Mouse (Mus musculus) hindbrain, embryonic 11.5 days (tissue): ENCODE measurements around the gene Csnk1g2. TPM values are rescaled to one million over a fixed set of nuclear protein-coding genes. Genes with fewer than 3 reads are reported as not detected.

Experiments
- ATAC-seq: fragments of 200-750 bp; cut with Nextera tagmentation; 2 replicates; pipeline ENCODE4 v1.8.0; 2017; ENCODE audit warnings: mild to moderate bottlenecking, moderate TSS enrichment, moderate library complexity; ENCODE audit not compliant: low FRiP score
- DNase-seq: peaks from one replicate; pipeline ENCODE4 v3.0.0-alpha.2; 2015; ENCODE audit warnings: low spot score
- H3K27ac ChIP-seq: fragments of 300-500 bp; sonication (generic); 2 replicates; pipeline ENCODE4 v1.5.1; 2014; ENCODE audit warnings: mild to moderate bottlenecking, low read depth, low read length
- H3K27me3 ChIP-seq: fragments of 300-500 bp; sonication (generic); 2 replicates; pipeline ENCODE4 v1.6.1; 2014; ENCODE audit warnings: mild to moderate bottlenecking, low read length, moderate library complexity, mixed read lengths; ENCODE audit not compliant: control insufficient read depth, insufficient read depth
- H3K36me3 ChIP-seq: fragments of 300-500 bp; sonication (generic); 2 replicates; pipeline ENCODE4 v1.6.1; 2014; ENCODE audit warnings: mild to moderate bottlenecking, low read length, moderate library complexity, mixed read lengths; ENCODE audit not compliant: control insufficient read depth, insufficient read depth
- H3K4me1 ChIP-seq: fragments of 300-500 bp; sonication (generic); replicated peaks from 2 replicates; pipeline ENCODE4 v1.6.1; 2014; ENCODE audit warnings: low read length, mixed read lengths; ENCODE audit not compliant: control insufficient read depth, insufficient read depth
- H3K4me2 ChIP-seq: fragments of 300-500 bp; sonication (generic); replicated peaks from 2 replicates; pipeline ENCODE4 v1.6.1; 2014; ENCODE audit warnings: mild to moderate bottlenecking, low read depth, low read length
- H3K4me3 ChIP-seq: fragments of 300-500 bp; sonication (generic); 2 replicates; pipeline ENCODE4 v1.5.1; 2014; ENCODE audit warnings: low read depth, low read length
- H3K9ac ChIP-seq: fragments of 300-500 bp; sonication (generic); 2 replicates; pipeline ENCODE4 v1.6.1; 2014; ENCODE audit warnings: low read depth, low read length
- H3K9me3 ChIP-seq: fragments of 300-500 bp; sonication (generic); 2 replicates; pipeline ENCODE4 v1.6.1; 2016; ENCODE audit warnings: low read length; ENCODE audit not compliant: control insufficient read depth
- WGBS: fragments of 180-500 bp; shearing (Covaris S2); extraction: QIAGEN DNeasy Blood & Tissue Kit; methylation state at CpG from one replicate; pipeline ENCODE4 v1.1.7; 2014; 5-methylcytosine and 5-hydroxymethylcytosine counted together
- polyA plus RNA-seq: library from polyadenylated mRNA; unstranded; fragments of >200 nt; fragmentation: Nextera tagmentation; extraction: Ambion mirVana; gene quantifications from 2 replicates; pipeline ENCODE4 v1.2.1, GENCODE M21; 2014

Gene Csnk1g2
- polyA plus RNA-seq, 1 experiment from 2014 or later: 71.1 TPM

DNA sequence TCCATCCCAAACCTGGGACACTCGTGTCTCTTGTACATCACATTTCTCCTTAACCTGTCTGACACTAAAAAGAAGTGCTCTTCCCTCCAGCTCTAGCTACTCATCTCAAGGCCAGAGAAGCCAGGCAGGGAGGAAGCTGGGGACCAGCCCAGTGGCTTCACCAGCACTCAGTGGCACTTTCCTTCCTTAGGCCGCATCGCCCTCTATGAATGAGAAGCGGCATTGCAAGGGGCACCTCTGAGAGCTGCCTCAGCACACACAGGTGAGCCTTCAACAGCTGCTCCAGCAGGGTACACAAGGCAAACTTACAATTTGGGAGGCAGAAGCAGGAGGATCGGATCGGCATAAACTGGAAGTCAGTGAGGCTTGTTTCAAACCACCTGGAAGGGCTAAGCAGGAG lies 61.6 kb downstream of the Csnk1g2 start:
- Histone ChIP-seq H3K9ac (no peak overlapping the region), H3K4me2 (no peak overlapping the region), H3K36me3 (peaks cover 5% of the 10 kb centered on the region), H3K27ac (no peak overlapping the region), H3K4me1 (no peaks in the 10 kb centered on the region), H3K27me3 (no peaks in the 10 kb centered on the region), H3K9me3 (no peaks in the 10 kb centered on the region), H3K4me3 (no peak overlapping the region)
- ATAC-seq: no peak
- peak; percentile 56 for DNase-seq
- 61% methylated on average over 6 of the region's 6 CpGs for WGBS

DNA sequence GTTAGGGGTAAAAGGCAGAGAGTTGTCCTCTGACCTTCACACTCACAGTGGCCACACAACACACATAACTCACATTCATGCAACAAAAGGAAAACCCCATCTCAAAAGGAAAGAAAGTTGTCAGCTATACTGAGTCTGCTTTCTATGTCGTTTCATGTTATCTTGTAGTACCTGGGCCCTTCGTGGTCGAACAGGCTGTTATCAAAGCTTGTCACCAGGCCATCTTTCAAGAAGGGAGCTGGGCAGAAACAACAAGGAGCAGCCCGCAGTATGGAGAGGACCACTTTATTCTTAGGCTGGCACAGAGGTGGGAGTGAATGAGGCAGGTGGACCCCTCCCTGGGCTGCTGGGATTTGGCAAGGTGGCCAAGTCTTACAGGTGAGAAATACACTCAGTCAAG lies 62.3 kb downstream of the Csnk1g2 start:
- Histone ChIP-seq H3K4me1 (no peaks in the 10 kb centered on the region), H3K4me2 (no peak overlapping the region), H3K36me3 (peaks cover 8% of the 10 kb centered on the region), H3K9me3 (no peaks in the 10 kb centered on the region), H3K27me3 (no peaks in the 10 kb centered on the region), H3K9ac (no peak overlapping the region), H3K4me3 (no peak overlapping the region), H3K27ac (no peak overlapping the region)
- no peak for DNase-seq
- WGBS: 92% methylated on average over 4 of the region's 4 CpGs
- ATAC-seq: no peak

DNA sequence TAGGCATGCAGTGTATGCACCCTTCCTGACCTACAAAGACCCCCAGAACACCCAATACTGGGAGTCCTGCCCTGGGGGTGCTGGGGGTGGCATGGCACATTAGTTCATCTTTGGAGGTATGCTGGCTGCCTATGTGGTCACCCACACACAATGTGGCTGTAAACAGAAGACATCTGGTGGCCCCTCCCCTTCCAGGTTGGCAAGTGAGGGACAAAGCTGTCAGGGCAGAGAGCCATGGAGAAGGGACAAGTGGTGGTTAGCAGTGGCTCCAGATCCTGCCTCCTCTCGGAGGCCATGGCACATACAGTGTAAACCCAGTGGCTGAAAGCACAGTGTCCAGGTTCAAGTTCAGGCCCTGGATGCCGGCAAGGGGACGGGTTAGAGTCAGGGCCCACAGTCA lies 64.0 kb downstream of the Csnk1g2 start:
- Histone ChIP-seq H3K4me3 (no peak overlapping the region), H3K4me2 (no peak overlapping the region), H3K36me3 (peaks cover 8% of the 10 kb centered on the region), H3K27me3 (no peaks in the 10 kb centered on the region), H3K9ac (no peak overlapping the region), H3K9me3 (no peaks in the 10 kb centered on the region), H3K27ac (no peak overlapping the region), H3K4me1 (no peaks in the 10 kb centered on the region)
- ATAC-seq (no peak), DNase-seq (no peak)
- WGBS: 94% methylated on average over 3 of the region's 3 CpGs

DNA sequence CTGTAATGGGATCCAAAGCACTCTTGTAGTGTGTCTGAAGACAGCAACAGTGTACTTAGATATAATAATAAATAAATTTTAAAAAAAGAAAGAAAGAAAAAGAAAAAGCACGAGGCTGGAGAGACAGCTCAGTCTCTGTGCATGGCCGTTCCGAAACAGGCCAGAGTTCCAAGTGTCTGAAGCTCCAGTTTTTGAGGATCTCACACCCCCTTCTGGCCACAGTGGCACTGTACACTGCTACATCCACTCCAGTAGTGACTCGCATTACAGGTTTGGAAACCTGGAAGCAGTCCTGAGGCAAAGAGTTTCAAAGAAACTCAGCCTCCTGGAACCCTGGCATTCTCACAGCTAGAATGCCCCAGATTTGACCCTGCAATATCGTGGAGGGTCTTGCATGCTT lies 65.2 kb downstream of the Csnk1g2 start:
- H3K27ac ChIP-seq: no peak overlapping the region
- no peak for ATAC-seq
- H3K36me3 ChIP-seq: peaks cover 8% of the 10 kb centered on the region
- H3K9me3 ChIP-seq: no peaks in the 10 kb centered on the region
- no peaks in the 10 kb centered on the region for H3K4me1 ChIP-seq
- no peaks in the 10 kb centered on the region for H3K27me3 ChIP-seq
- H3K4me3 ChIP-seq: no peak overlapping the region
- WGBS: 58% methylated on average over 5 of the region's 5 CpGs
- no peak overlapping the region for H3K9ac ChIP-seq
- peak; percentile 67 for DNase-seq
- no peak overlapping the region for H3K4me2 ChIP-seq

Other genes with a start within 250 kb of the Csnk1g2 start
- gene Mex3d, start 235.2 kb upstream of the Csnk1g2 start, polyA plus RNA-seq: 13.4 and 14.7 TPM in 2 replicates
- gene Mbd3, start 223.3 kb upstream of the Csnk1g2 start, polyA plus RNA-seq: 227 and 240 TPM in 2 replicates
- 466 and 480 TPM in 2 replicates for gene Uqcr11, start 216.0 kb upstream of the Csnk1g2 start, polyA plus RNA-seq
- 110 and 130 TPM in 2 replicates for gene Tcf3, start 189.2 kb upstream of the Csnk1g2 start, polyA plus RNA-seq
- gene Onecut3, start 128.0 kb upstream of the Csnk1g2 start, polyA plus RNA-seq: 2.1 and 3.5 TPM in 2 replicates
- 0.86 and 0.95 TPM in 2 replicates for gene Atp8b3, start 83.7 kb upstream of the Csnk1g2 start, polyA plus RNA-seq
- 21.6 and 22.5 TPM in 2 replicates for gene Rexo1, start 61.3 kb upstream of the Csnk1g2 start, polyA plus RNA-seq
- 3.9 and 4.2 TPM in 2 replicates for gene Klf16, start 45.5 kb upstream of the Csnk1g2 start, polyA plus RNA-seq
- 98.8 and 108 TPM in 2 replicates for gene Abhd17a, start 32.5 kb upstream of the Csnk1g2 start, polyA plus RNA-seq
- 64.1 and 68.7 TPM in 2 replicates for gene Scamp4, start 20.0 kb upstream of the Csnk1g2 start, polyA plus RNA-seq
- gene Adat3, start 20.0 kb upstream of the Csnk1g2 start, polyA plus RNA-seq: 5.8 and 7.4 TPM in 2 replicates
- gene Gm49322, start 16.8 kb upstream of the Csnk1g2 start, polyA plus RNA-seq: 1.5 and 1.7 TPM in 2 replicates
- gene Btbd2, start 34.2 kb downstream of the Csnk1g2 start, polyA plus RNA-seq: 36.2 and 47.2 TPM in 2 replicates
- 47.0 and 48.4 TPM in 2 replicates for gene Mknk2, start 55.3 kb downstream of the Csnk1g2 start, polyA plus RNA-seq
- 54.4 and 55.6 TPM in 2 replicates for gene Mob3a, start 79.1 kb downstream of the Csnk1g2 start, polyA plus RNA-seq
- 10.3 and 11.4 TPM in 2 replicates for gene Izumo4, start 79.3 kb downstream of the Csnk1g2 start, polyA plus RNA-seq
- gene Ap3d1, start 119.4 kb downstream of the Csnk1g2 start, polyA plus RNA-seq: 68.5 and 85.1 TPM in 2 replicates
- 18.3 and 25.1 TPM in 2 replicates for gene Dot1l, start 132.4 kb downstream of the Csnk1g2 start, polyA plus RNA-seq
- gene Sf3a2, start 175.4 kb downstream of the Csnk1g2 start, polyA plus RNA-seq: 83.4 and 84.4 TPM in 2 replicates
- gene Plekhj1, start 175.8 kb downstream of the Csnk1g2 start, polyA plus RNA-seq: 142 and 150 TPM in 2 replicates
- not detected in 2 replicates for gene Amh, start 182.4 kb downstream of the Csnk1g2 start, polyA plus RNA-seq
- 0.36 and 0.61 TPM in 2 replicates for gene Jsrp1, start 190.7 kb downstream of the Csnk1g2 start, polyA plus RNA-seq
- 1,755 and 1,772 TPM in 2 replicates for gene Oaz1, start 203.8 kb downstream of the Csnk1g2 start, polyA plus RNA-seq
- gene Lingo3, start 221.2 kb downstream of the Csnk1g2 start, polyA plus RNA-seq: 0.24 and 0.29 TPM in 2 replicates
- 260 and 271 TPM in 2 replicates for gene Lsm7, start 232.4 kb downstream of the Csnk1g2 start, polyA plus RNA-seq
- gene Sppl2b, start 232.4 kb downstream of the Csnk1g2 start, polyA plus RNA-seq: 25.1 and 25.4 TPM in 2 replicates
- 0.05 and 0.06 TPM in 2 replicates for gene Tmprss9, start 249.0 kb downstream of the Csnk1g2 start, polyA plus RNA-seq